Mouse (Mus musculus) skeletal muscle tissue, adult 2 months (tissue): ENCODE data around the gene Lpar2.

Experiments used
- DNase-seq: peaks from one replicate; pipeline ENCODE4 v3.0.0-alpha.2; 2012; ENCODE audit warnings: low read depth, low spot score

Gene Lpar2

DNA sequence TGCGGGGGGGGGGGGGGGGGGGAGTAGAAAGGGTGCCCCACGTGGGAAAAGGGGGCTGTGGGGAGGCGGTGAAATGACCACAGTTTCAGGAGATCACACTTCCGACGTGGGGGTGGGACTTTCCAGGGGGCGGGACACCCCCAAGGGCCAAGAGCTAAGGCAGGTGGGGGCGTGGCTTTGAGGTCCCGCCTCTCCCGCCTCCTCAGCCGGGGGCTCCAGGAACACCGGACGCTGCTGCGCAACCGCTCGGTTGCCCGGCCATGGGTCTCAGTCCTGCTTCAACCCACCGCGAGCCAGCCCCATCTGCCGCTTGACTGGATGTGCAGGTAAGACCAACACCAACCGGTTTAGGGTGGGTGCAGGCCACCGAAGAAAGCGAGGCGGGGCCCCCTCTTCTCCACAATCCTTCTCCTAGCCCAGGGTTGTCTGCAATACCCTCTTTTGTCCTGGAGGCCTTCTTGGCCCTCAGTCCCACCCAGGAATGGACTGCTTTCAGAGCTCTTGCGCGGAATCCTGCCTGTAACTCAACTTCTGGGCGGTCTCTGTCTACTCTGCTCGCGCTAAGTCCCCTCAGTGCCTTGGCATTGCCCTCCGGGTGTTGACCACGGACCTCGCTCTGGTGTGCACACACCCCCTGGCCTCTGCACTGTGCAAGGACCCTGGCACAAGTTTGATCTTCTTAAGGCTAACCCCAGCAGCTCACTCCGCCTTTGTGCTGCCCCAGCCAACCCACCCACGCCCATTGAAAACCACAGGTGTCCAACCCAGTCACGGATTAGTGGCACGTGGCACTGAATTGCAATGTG is at the start of gene Lpar2:
Gene Lpar2 (plus strand): TSS at position 44 of the 806 bp plus-strand sequence.
- no peak for DNase-seq

DNA sequence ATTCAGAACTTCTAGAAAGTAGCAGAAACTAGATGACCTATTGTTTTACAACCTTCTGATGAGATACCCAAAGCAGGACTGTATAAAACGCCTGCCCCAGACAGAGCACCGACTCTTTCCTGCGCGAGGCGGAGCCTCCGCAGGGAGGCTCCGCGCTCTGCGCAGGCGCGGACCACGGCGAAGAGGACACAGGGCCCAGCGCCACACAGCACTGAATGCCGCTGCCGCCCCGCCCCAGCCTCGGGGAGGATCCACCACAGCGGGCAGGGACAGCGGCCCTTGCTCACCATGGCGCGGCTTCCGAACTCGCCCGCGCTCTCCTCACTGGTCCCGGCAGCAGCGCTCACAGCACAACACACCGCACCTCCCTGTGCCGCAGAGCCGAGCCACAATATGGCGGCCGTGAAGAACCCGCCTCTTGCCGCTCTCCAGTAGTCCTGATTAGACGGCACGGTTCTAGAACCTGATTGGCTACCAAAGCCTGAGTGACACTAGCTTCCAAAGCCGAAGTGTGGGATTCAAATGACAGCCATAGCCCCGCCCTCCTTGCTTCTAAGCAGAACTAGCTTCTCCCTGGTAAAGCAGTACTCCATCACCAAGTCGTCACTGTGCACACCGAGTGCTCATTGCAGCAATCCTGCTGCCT is 47.6 kb upstream of the Lpar2 start, which contains the start of gene Gm20422:
Gene Gm20422 (minus strand): TSS at position 384 of the 646 bp plus-strand sequence.
- DNase-seq: peak; percentile 98

DNA sequence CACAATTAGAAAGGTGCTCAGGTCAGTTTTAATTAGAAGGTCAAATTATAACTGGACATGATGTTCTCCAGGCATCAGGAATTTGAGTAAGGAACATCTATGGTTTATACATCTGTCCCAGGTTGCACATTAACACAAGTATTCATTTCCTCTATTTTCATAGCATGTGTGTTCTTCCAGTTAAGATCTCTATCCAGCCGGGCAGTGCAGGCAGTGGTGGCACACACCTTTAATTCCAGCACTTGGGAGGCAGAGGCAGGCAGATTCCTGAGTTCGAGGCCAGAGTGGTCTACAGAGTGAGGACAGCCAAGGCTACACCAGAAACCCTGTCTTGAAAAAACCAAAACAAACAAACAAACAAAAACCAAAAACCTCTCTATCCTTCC is 47.1 kb upstream of the Lpar2 start:
- DNase-seq: no peak

DNA sequence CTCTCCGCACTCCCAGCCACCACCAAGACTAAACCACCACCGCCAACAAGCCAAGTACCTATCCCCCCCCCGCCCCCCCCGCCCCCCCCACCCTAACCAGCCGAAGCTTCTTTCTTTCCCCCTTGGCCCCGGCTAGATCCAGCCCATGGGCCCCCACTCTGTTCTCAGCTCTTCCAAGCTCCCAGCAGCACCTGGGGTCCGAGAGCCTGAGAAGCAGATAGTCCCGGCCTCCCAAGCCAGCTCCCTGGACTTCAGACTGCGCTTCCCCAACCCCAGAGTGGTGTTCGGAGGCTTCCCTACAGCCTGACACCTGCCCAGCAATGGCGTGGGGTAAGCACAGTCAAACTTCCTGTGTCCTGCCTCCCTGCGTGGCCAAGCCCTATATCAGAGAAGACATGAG is 45.1 kb upstream of the Lpar2 start:
- DNase-seq: no peak

DNA sequence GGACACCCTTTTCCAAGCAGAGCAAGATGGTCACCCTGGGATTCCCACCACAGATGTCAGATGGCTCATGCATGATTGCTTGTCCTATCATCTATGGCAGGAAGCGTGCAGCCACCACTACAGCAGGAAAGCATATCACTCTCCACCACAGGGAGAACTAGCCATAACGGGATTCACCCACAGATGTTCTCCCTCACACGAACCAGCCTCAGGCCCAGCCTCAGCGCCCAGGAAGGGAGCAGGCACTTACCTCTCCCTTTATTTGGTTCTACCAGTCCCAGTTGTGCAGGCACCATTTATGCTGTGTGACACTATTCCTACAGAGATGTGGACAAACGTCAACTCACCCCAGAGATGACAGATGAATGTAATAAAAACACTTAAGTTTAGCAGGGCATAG is 33.1 kb upstream of the Lpar2 start:
- no peak for DNase-seq

DNA sequence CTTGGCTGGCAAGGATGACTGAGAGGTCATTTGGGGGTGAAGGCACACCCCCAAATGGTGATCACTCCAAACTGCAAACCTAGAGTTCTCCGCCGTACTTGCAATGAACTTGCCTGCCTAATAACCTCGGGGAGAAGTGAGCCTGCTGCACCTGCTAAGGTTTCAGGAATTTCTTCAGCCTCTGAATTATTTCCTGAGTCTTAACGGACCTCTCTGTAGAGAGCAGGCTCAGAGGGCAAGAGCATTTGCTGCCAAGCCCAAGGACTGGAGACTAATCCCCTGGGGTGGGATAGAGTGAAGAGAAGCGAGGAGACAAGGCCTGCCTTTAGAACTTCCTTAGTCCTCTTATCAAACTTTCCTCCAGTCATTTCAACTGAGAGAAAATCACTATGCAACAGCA is 32.5 kb upstream of the Lpar2 start:
- DNase-seq: no peak

DNA sequence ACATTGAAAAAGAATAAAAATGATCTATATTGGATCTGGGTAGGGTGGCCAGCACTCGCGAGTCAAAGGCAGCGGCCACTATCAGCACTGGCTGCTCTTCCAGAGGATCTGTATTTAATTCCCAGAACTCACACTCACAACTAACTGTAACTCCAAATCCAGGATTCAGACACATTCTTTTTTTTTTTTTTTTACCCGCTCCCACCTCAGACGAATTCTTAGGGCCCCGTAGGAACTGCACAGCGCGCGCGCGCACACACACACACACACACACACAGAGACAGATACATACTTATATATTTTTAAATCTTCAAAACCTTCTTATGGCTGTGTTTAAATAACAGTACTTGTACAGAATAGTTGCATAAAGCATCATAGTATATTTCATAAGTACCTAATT is 31.9 kb upstream of the Lpar2 start:
- DNase-seq: no peak

DNA sequence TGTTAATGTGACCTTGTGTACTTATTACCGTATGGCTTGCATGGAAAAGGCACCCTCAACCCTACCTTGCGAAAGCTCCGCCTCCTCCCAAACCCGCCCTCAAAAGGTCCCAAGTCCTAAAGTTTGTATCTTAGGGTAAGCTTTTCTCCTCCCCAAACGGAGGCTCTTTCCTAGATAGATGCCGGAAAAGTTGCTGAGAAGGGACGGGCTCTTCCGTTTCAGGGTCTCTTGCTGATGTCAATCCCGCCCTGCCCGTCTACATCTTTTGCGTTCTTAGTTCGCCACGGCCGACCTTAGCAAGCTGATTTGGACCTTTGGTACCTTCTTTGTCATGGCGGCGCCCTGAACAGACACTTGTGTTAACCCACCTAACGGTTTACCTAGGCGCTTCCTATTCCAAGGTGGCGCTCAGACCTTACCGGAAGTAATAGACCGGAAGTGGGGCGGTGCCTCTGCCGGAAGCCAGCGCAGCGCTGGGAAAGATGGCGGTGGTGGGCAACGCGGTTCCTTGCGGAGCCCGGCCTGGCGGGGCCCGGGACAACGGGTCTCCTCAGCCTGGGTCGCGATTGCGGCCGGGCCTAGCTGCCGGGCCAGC is 31.4 kb upstream of the Lpar2 start, which contains the start of the genes Atp13a1 and Zfp866:
Gene Atp13a1 (plus strand): TSS at position 391 of the 595 bp plus-strand sequence.
Gene Zfp866 (minus strand): TSS at position 406 of the 595 bp plus-strand sequence.
- peak; percentile 71 for DNase-seq

DNA sequence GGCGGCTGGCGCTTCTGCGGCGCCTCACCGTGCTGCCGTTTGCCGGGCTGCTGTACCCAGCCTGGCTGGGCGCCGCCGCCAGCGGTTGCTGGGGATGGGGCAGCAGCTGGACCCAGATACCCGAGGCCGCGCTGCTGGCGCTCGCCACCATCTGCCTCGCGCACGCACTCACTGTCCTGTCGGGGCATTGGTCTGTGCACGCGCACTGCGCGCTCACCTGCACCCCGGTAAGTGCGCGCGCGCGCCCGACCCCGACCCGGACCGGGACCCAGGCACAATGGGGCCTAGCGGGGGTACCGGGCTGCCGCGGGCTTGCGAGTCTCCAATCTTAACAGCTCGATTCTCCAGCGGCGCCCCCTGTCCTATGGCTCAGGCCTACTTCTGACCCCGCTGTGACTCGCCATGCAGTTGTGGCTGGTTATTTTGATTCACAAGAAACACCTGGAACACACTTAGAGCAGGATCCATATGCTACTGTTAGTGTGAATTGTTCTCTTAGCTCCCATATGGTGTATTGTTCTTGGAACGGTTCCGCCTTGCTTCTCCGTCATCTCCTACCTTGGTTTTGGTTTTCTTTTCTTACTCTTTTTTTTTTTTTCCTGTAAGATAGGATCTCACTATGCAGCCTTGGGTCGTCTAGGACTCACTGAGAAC is 30.7 kb upstream of the Lpar2 start:
- no peak for DNase-seq

DNA sequence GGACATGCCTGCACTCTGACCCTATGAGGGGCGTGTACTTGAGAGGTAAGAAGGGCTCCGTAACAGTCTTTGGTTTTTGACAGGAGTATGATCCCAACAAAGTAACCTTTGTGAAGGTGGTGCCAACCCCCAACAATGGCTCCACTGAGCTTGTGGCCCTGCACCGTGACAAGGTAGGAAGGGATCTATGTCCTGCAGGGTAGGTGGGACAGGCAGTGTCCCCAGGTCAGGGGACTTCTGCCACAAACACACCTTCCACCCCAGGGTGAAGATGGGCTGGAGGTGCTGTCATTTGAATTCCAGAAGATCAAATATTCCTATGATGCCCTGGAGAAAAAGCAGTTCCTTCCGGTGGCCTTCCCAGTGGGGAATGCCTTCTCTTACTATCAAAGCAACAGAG is 28.6 kb upstream of the Lpar2 start:
- DNase-seq: no peak

DNA sequence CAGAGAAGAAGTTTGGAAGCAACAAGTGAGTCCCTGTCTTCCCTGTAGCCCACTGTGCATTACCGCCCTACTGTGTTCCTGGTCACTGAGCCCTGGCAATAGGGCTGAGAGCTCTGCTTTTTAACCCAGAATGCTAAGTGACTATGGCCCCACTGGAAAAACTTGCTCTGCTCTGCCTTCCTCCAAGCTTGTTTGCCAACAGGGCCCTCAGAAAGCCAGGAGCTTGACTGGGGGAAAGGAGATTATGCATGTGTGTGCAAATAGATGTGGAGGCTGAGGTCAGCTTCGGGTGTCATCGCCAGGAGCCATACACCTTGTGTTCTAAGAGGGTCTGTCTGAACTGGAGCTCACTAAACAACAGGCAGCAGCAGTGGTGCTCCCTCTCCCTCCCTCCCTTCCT is 28.1 kb upstream of the Lpar2 start:
- DNase-seq: no peak

DNA sequence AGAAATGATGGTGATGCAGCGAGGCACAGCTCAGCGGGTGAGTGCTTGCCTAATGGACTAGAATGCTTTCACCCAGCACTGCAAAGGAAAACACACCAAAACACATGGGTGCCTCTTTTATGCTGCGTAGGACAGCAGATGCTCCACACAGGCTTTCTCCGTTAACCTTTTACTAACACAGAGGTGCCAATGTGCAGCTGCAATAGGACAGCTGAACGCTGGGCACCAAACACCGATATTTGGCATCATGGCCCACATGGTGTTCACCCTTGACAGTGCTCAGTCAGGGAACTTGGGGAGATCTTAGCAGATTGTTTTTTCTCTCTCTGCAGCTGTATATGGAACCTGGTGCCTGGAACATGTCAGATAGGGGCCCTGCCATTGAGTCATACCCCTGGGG is 27.3 kb upstream of the Lpar2 start:
- DNase-seq: no peak

DNA sequence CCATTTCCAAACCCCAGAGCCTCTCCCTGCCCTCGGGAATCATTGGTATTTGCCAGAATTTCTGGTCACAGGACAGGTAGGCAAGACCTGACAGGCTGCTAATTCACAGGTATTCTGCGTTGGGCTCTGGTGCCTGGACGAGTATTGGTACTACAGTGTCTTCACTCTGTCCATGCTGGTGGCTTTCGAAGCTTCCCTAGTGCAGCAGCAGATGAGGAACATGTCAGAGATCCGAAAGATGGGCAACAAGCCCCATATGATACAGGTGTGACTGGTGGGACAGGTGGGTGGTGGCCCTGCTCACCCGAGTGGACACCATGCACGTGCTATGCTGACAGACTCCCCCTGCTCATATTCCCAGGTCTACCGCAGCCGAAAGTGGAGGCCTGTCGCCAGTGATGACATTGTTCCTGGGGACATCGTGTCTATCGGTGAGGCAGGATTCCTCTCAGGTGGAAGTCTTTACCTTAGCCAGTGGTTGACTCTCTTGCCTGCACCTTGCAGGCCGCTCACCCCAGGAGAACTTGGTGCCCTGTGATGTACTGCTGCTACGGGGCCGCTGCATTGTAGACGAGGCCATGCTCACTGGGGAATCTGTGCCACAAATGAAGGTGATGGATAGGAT is 25.4 kb upstream of the Lpar2 start:
- no peak for DNase-seq

DNA sequence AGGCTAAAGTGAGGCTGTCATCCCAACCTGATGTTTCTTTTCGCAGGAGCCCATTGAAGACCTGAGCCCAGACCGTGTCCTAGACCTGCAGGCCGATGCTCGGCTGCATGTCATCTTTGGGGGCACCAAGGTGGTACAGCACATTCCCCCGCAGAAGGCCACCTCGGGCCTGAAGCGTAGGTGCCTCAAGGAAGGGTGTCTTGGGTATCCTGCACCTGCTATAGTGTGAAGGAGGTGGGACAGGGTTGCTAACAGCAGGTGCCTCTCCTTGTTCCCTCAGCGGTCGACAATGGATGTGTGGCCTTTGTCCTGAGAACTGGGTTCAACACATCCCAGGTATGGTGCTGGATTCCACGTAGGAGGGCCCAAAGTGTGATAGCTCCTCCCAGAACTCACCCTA is 24.6 kb upstream of the Lpar2 start:
- DNase-seq: no peak

DNA sequence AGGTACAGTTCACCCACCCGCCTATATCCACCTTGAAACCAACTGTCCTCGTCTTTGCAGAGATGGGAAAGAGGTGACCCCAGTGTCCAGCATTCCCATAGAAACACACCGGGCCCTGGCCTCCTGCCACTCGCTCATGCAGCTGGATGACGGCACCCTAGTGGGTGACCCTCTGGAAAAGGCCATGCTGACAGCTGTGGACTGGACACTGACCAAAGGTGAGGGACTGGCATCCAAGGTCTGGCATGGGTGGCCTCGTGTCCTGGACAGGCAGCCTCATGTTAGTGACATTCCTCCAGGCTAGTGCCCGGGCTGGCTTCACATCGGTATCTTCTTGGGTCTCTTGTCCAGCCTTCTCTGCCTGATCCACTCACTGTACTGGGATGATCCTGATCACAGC is 23.0 kb upstream of the Lpar2 start:
- no peak for DNase-seq

DNA sequence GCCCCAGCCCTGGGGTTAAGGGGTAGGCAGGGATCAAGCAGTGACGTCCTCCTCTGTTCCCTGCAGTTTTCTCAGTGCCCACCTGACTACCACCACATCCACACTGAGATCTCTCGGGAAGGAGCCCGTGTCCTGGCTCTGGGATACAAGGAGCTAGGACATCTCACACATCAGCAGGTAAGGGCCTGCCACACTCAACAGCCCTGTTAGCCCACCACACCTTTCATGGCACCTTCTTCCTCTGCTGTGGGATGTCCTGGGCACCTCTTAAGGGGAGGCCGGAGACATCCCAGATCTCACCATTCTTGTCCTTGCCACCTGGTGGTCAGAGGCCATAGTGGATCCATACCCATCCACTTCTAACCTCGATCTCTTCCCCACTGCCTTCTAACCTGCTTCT is 22.3 kb upstream of the Lpar2 start:
- DNase-seq: no peak

DNA sequence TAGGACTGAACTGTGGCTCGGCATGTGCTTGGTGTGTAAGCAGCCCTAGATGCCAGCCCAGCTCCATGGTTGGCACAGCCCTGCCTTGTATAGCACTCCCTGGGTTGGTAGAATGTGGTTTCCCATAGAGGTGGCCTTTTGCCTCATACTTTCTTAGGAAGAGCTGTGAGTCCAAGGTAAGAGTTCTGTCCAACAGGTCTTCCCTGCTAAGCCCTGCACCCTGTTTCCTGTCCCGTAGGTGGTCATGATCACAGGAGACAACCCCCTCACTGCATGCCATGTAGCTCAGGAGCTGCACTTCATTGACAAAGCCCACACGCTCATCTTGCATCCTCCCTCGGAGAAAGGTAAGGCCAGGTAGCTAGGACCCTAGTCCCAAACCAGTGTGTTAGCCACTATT is 20.4 kb upstream of the Lpar2 start:
- no peak for DNase-seq

DNA sequence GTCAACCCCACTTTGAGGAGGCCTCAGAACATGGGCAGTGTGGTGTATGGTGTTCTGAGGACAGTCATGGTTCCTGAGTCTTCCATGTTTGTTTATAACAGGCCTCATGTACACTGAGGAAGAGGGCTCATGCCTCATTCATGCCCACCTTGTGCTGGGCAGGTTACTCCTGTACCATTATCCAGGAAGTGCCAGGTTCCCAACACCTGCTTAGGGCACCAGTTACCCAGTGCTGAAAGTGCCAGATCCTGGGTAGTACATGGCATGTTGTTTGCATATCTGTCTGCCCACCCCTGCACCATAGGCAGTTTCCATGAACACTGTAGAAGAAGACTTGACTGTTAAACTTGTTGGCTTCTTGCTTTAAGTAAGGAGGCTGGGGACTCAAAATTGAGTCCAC is 20.0 kb upstream of the Lpar2 start:
- DNase-seq: no peak

DNA sequence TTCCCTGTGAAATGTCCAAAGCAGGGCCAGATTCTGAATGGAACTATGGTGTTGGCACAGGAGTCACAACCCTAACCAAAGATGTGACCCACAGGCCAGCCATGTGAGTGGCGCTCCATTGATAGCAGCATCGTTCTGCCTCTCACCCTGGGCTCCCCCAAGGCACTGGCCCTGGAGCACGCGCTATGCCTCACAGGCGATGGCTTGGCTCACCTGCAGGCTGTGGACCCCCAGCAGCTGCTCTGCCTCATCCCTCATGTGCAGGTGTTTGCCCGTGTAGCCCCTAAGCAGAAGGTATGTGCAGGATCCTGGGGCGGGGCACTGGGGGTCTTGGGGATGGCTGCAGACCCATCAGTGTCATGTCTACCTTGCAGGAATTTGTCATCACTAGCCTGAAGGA is 18.9 kb upstream of the Lpar2 start:
- no peak for DNase-seq

DNA sequence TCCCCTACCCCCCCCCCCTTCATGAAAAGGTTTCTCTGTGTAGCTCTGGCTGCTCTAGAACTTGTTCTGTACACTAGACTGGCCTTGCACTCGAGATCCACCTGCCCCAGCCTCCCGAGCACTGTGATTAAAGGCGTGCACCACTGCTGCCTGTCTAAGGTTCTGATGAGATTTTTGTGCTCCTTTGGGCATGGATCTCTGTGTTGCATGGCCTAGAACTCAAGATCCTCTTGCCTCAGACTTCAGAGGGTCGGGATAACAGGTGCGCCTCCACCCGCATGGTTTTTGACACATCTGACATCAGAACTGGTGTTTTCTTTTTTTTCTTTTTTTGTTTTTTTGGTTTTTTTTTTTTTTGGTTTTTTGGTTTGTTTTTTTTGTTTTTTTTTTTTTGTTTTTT is 17.7 kb upstream of the Lpar2 start:
- no peak for DNase-seq

DNA sequence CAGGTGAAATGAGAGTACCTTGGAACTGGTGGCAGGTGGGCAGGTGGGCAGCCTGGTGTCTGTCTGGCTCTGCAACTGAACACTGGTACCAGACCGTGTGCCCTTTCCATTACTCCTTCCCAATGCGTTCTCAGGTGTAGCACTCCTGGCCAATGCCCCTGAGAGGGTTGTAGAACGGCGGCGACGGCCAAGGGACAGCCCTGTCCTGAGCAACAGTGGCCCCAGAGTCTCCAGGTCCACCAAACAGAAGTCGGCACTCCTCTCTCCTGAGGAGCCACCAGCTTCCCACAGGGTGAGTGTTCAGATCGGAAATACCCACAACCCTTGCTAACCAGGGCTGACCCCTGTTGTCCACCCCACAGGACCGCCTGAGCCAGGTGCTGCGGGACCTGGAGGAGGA is 17.1 kb upstream of the Lpar2 start:
- DNase-seq: no peak

DNA sequence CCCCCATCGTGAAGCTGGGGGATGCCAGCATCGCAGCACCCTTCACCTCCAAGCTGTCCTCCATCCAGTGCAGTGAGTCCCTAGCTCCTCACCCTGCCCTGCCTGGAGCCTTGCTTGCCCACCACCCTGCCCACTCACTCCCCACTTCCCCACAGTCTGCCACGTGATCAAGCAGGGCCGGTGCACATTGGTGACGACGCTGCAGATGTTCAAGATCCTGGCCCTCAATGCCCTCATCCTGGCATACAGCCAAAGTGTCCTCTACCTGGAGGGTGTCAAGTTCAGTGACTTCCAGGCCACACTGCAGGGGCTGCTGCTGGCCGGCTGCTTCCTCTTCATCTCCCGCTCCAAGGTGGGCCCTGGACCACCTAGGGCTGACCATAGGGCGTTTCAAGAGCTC is 16.7 kb upstream of the Lpar2 start:
- no peak for DNase-seq
